Mouse (Mus musculus) neural tube, embryonic 10.5 days (tissue): ENCODE results near the gene Btbd35f26.
"Not testable (repeated sequence)": the region's sequence is repeated elsewhere in the genome, so short reads cannot be mapped to it uniquely, and the experiment has no call there.

Source experiments
- DNase-seq: peaks from one replicate; pipeline ENCODE4 v3.0.0-alpha.2; 2017; ENCODE audit warnings: low spot score; ENCODE audit errors: extremely low spot score

Gene Btbd35f26

DNA sequence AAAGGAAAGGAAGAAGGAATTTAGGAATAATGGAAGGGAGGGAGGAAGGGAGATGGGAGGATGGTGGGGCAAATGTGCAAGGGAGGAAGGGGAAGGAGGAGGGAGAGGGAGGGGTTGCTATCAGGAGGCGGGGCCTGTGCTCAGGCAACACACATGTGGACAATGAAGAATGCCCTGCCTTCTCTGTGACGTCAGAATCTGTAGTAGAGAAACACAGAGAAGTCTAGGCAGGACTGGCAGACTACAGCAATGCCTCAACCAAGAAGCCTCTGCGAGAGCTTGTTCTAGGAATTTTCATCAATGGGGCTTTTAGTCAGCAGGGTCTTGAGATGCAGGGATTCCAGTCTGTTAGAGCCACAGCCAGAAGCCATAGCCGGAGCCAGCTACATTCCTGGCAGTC is at the start of gene Btbd35f26:
Gene Btbd35f26 (plus strand): TSS at position 301 of the 400 bp plus-strand sequence.
- DNase-seq = not testable (repeated sequence)

GRCm38 (mm10) chrX:31341924-31342323 is 5.7 kb downstream of the Btbd35f26 start:
- DNase-seq = not testable (repeated sequence)

GRCm38 (mm10) chrX:31383818-31384217 is 47.6 kb downstream of the Btbd35f26 start, which contains the start of gene Btbd35f19:
TSS of gene Btbd35f19 (minus strand) at chrX:31383918.
- DNase-seq = not testable (repeated sequence)
